Mouse (Mus musculus): ENCODE data around the gene Patj.

- no peak for TF ChIP-seq CTCF (IDR thresholded peaks at IDR 0.05; ENCODE audit: borderline replicate concordance, extremely low read depth, insufficient read depth, insufficient read length)
- TF ChIP-seq POLR2A (IDR thresholded peaks at IDR 0.05; ENCODE audit: borderline replicate concordance, extremely low read depth, insufficient read depth, insufficient read length, poor library complexity, severe bottlenecking), result no peak
Observed at GRCm38 (mm10) chr4:98727959-98728347, 332.4 kb downstream of the Patj start.

All from brain, embryonic 14.5 days (tissue).